ENCODE assay signal across 8 mouse cellular contexts in the genomic region with DNA sequence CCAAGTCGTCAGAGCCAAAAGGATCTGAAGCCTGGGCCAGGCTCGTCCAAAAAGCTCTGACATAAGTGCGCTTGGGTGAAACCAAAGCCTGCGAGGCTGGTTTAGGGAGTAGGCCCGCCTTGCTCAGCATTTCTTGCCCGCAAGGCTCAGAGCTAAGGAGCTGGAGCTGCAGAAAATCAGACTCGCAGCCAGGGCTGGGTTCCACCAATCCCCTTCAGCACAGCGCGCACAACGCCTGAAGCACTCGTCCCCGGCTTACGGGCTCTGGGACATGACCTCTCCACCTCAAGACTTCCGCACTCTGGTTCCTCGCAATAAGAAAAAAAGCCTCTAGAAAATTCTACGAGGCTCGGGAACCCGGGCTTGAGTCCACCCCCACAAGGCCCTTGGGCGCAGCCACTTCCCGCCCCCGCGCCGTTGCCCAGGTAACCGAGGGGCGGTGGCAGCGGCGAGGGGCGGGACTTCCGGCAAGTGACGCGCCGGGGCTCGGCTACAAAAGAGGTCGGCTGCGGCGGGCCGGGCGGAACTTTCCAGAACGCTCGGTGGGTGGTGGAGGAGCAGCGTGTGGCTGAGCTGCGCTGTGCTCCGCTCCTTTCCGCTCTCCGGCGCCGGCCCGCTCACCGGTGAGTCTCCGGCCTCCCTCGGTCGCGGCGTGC. TPM values are rescaled to one million over a fixed set of nuclear protein-coding genes. Genes with fewer than 3 reads are reported as not detected.
DNase-seq lines count a peak whose midpoint lies in the region; ATAC-seq and TF ChIP-seq lines count a peak whose summit lies in the region.

Gene Dnaja1, plus strand, starts transcription at position 140 of the 656 bp plus-strand sequence.

- ATAC-seq in forebrain, postnatal 0 days = peak; percentile 95
- peak; percentile 95 for ATAC-seq in lung, embryonic 15.5 days (ENCODE audit: borderline replicate concordance, extremely low read depth, low FRiP score, low TSS enrichment)

- no peak for TF ChIP-seq RAD21 in MEL (IDR thresholded peaks at IDR 0.05; ENCODE audit: low read depth, low read length)

- peaks cover 23 to 45% of the 10 kb centered on the region in 2 experiments for H3K36me3 ChIP-seq in MEL (ENCODE audit: control insufficient read depth in 1 of 2, insufficient read depth in 2 of 2, low read length in 2 of 2)
- H3K36me3 ChIP-seq in forebrain, postnatal 0 days (ENCODE audit: insufficient read depth) = peaks cover 17% of the 10 kb centered on the region
- peaks cover 23% of the 10 kb centered on the region for H3K36me3 ChIP-seq in lung, embryonic 15.5 days

- no peaks in the 10 kb centered on the region for H3K27me3 ChIP-seq in MEL (ENCODE audit: control insufficient read depth in 1 of 2, insufficient read depth in 2 of 2, low read length in 2 of 2)
- no peaks in the 10 kb centered on the region for H3K27me3 ChIP-seq in cerebellum, adult 2 months (ENCODE audit: control insufficient read depth, insufficient read depth, low read length)
- H3K27me3 ChIP-seq in forebrain, postnatal 0 days (ENCODE audit: insufficient read depth, low read length) = no peaks in the 10 kb centered on the region
- H3K27me3 ChIP-seq in lung, embryonic 15.5 days = no peaks in the 10 kb centered on the region

- peak within 1 kb of the TSS; percentile 65 for H3K4me2 ChIP-seq in forebrain, postnatal 0 days (ENCODE audit: low read depth)
- peak within 1 kb of the TSS; percentile 76 for H3K4me2 ChIP-seq in lung, embryonic 15.5 days

- peak within 1 kb of the TSS; percentile 92 for H3K27ac ChIP-seq in MEL (ENCODE audit: control insufficient read depth, low read depth, low read length)
- peak within 1 kb of the TSS; percentile 100 for H3K27ac ChIP-seq in cerebellum, adult 2 months (ENCODE audit: insufficient read depth, low read length)
- peak within 1 kb of the TSS; percentile 100 for H3K27ac ChIP-seq in forebrain, postnatal 0 days (ENCODE audit: low read depth, low read length)
- H3K27ac ChIP-seq in lung, embryonic 15.5 days = peak within 1 kb of the TSS; percentile 99

- H3K9ac ChIP-seq in MEL (ENCODE audit: control insufficient read depth, low read depth, low read length, poor library complexity, severe bottlenecking) = peak within 1 kb of the TSS; percentile 92
- H3K9ac ChIP-seq in forebrain, postnatal 0 days = peak within 1 kb of the TSS; percentile 98
- H3K9ac ChIP-seq in lung, embryonic 15.5 days = peak within 1 kb of the TSS; percentile 97

- H3K4me1 ChIP-seq in MEL (ENCODE audit: control insufficient read depth in 1 of 2, insufficient read depth in 2 of 2, low read length in 2 of 2) = peaks cover 12 to 19% of the 10 kb centered on the region in 2 experiments
- peaks cover 3% of the 10 kb centered on the region; the same call in 1 of the 2 replicates for H3K4me1 ChIP-seq in cerebellum, adult 2 months (ENCODE audit: control insufficient read depth, insufficient read depth, low read length)
- H3K4me1 ChIP-seq in forebrain, postnatal 0 days (ENCODE audit: insufficient read depth) = peaks cover 26% of the 10 kb centered on the region
- H3K4me1 ChIP-seq in lung, embryonic 15.5 days = peaks cover 25% of the 10 kb centered on the region

- H3K4me3 ChIP-seq in MEL (ENCODE audit: control insufficient read depth in 1 of 2, insufficient read depth in 1 of 2, low read depth in 2 of 2, low read length in 2 of 2) = peak within 1 kb of the TSS; percentile 77 to 85
- H3K4me3 ChIP-seq in cerebellum, adult 2 months (replicated peaks; ENCODE audit: insufficient read depth, low read depth, low read length) = peak within 1 kb of the TSS; percentile 93
- peak within 1 kb of the TSS; percentile 79 for H3K4me3 ChIP-seq in forebrain, postnatal 0 days (ENCODE audit: low read depth, low read length)
- H3K4me3 ChIP-seq in lung, embryonic 15.5 days = peak within 1 kb of the TSS; percentile 93

- TF ChIP-seq CTCF in MEL (IDR thresholded peaks at IDR 0.05 in 2 of 3, conservative IDR thresholded peaks at IDR 0.05 in 1 of 3; ENCODE audit: control insufficient read depth in 1 of 3, insufficient read depth in 1 of 3, low read depth in 2 of 3, low read length in 3 of 3, poor library complexity in 1 of 3, severe bottlenecking in 1 of 3) = no peak
- no peak for TF ChIP-seq CTCF in cerebellum, adult 2 months (IDR thresholded peaks at IDR 0.05; ENCODE audit: borderline replicate concordance, insufficient read depth, low read depth, low read length)
- no peak for TF ChIP-seq CTCF in forebrain, postnatal 0 days (IDR thresholded peaks at IDR 0.05; ENCODE audit: low read depth)

- H3K9me3 ChIP-seq in MEL (replicated peaks; ENCODE audit: insufficient read depth, low read length) = no peaks in the 10 kb centered on the region
- H3K9me3 ChIP-seq in forebrain, postnatal 0 days (ENCODE audit: low read length) = no peaks in the 10 kb centered on the region
- H3K9me3 ChIP-seq in lung, embryonic 15.5 days = no peaks in the 10 kb centered on the region

- peak; percentile 96 for DNase-seq in MEL (ENCODE audit: low read depth, low spot score)
- DNase-seq in cerebellum, adult 2 months = peak; percentile 96 to 98
- peak; percentile 99 for DNase-seq in forebrain, postnatal 0 days
- DNase-seq in heart, postnatal 4 days = peak; percentile 99
- peak; percentile 91 to 96 for DNase-seq in layer of hippocampus, adult 8-10 months (ENCODE audit: low spot score in 2 of 2)
- peak; percentile 93 for DNase-seq in ovary, adult 18-20 months (ENCODE audit: low spot score)
- DNase-seq in thymus, postnatal 0 days (ENCODE audit: low spot score) = peak; percentile 98

- peaks cover 26% of the 10 kb centered on the region for H3K79me2 ChIP-seq in MEL (ENCODE audit: control insufficient read depth, insufficient read depth, low read length, poor library complexity)

- under 1% methylated on average over 54 of the region's 54 CpGs for WGBS in cerebellum, adult 2 months
- WGBS in forebrain, postnatal 0 days = under 1% methylated on average over 44 of the region's 54 CpGs
- under 1% methylated on average over 45 of the region's 54 CpGs for WGBS in lung, embryonic 15.5 days

- TF ChIP-seq POLR2A in MEL (IDR thresholded peaks at IDR 0.05; ENCODE audit: control insufficient read depth in 1 of 2, insufficient read depth in 1 of 2, low read depth in 1 of 2, low read length in 2 of 2, poor library complexity in 1 of 2) = peak; percentile 88 to 96
- TF ChIP-seq POLR2A in cerebellum, adult 2 months (IDR thresholded peaks at IDR 0.05; ENCODE audit: borderline replicate concordance, insufficient read depth, low read length) = no peak; the same call in none of the 2 replicates

- TF ChIP-seq EP300 in MEL (IDR thresholded peaks at IDR 0.05; ENCODE audit: low read depth in 1 of 2, low read length in 2 of 2) = peak in 1 of 2 experiments; percentile 55; a peak in 1 of 4 replicates

TF ChIP-seq in MEL, 35 proteins besides CTCF, POLR2A, EP300 and RAD21 (continues in another document):
- peak; percentile 87 for TF ChIP-seq ZNF384 (IDR thresholded peaks at IDR 0.05; ENCODE audit: low read depth, low read length)
- no peak for TF ChIP-seq ZC3H11A (IDR thresholded peaks at IDR 0.05; ENCODE audit: low read depth, low read length)
- no peak for TF ChIP-seq CHD1 (IDR thresholded peaks at IDR 0.05; ENCODE audit: low read depth, low read length)
- peak; percentile 90 for TF ChIP-seq MAZ (IDR thresholded peaks at IDR 0.05; ENCODE audit: low read depth, low read length)
- no peak for TF ChIP-seq CHD2 (IDR thresholded peaks at IDR 0.05; ENCODE audit: low read length)
- peak; percentile 99 for TF ChIP-seq POLR2AphosphoS2 (IDR thresholded peaks at IDR 0.05; ENCODE audit: low read length)
- TF ChIP-seq HCFC1 (IDR thresholded peaks at IDR 0.05; ENCODE audit: low read depth, low read length) = peak; percentile 82
- TF ChIP-seq POLR2AphosphoS5 (IDR thresholded peaks at IDR 0.05; ENCODE audit: borderline replicate concordance, low read depth, low read length) = peak; percentile 95
- 0 out of 2 replicates have a peak, but pooled peaks have one; percentile 23 for TF ChIP-seq USF1 (IDR thresholded peaks at IDR 0.05; ENCODE audit: low read depth, low read length)
- TF ChIP-seq MXI1 (IDR thresholded peaks at IDR 0.05; ENCODE audit: low read depth, low read length) = peak; percentile 85
- peak; percentile 57; the same call in 1 of the 2 replicates for TF ChIP-seq ETS1 (IDR thresholded peaks at IDR 0.05; ENCODE audit: low read depth, low read length)
- no peak for TF ChIP-seq GATA1 (IDR thresholded peaks at IDR 0.05; ENCODE audit: low read depth, low read length)
- no peak for TF ChIP-seq MEF2A (IDR thresholded peaks at IDR 0.05; ENCODE audit: extremely low read depth, insufficient replicate concordance, low read depth, low read length, poor library complexity, severe bottlenecking)
- peak; percentile 93 for TF ChIP-seq ELF1 (IDR thresholded peaks at IDR 0.05; ENCODE audit: low read depth, low read length)
- TF ChIP-seq MAX (IDR thresholded peaks at IDR 0.05; ENCODE audit: low read length) = no peak; the same call in 1 of the 2 replicates
- TF ChIP-seq TCF12 (IDR thresholded peaks at IDR 0.05; ENCODE audit: low read depth, low read length) = peak; percentile 58; the same call in 1 of the 2 replicates
- TF ChIP-seq UBTF (IDR thresholded peaks at IDR 0.05; ENCODE audit: borderline replicate concordance, insufficient read depth, low read depth, low read length) = no peak
- peak; percentile 99 for TF ChIP-seq NELFE (IDR thresholded peaks at IDR 0.05; ENCODE audit: low read depth, low read length)
- TF ChIP-seq RCOR1 (IDR thresholded peaks at IDR 0.05; ENCODE audit: low read depth, low read length) = no peak; the same call in 1 of the 2 replicates
- TF ChIP-seq MYC (IDR thresholded peaks at IDR 0.05; ENCODE audit: low read depth, low read length) = no peak; the same call in 1 of the 2 replicates
- TF ChIP-seq ZMIZ1 (IDR thresholded peaks at IDR 0.05; ENCODE audit: low read depth, low read length) = peak; percentile 99
- TF ChIP-seq BHLHE40 (IDR thresholded peaks at IDR 0.05; ENCODE audit: borderline replicate concordance, low read depth, low read length) = no peak
- TF ChIP-seq MYB (IDR thresholded peaks at IDR 0.05; ENCODE audit: low read depth, low read length) = no peak

RNA-seq across cellular contexts. Expression of gene Dnaja1, which starts in this region (rescaled TPM):
- 108 and 115 TPM in 2 replicates for total RNA-seq in MEL (2012; rRNA removed)
- 100 to 1,000 TPM; 355 to 482 TPM for polyA plus RNA-seq in MEL (2012; ENCODE audit: insufficient read depth in 1 of 2, insufficient read length in 2 of 2, low read depth in 1 of 2, low replicate concordance in 2 of 2, missing spikeins in 1 of 2)
- polyA plus RNA-seq in cerebellum, adult 2 months (2012; rRNA removed) = 83.7 and 93.0 TPM in 2 replicates
- total RNA-seq in forebrain, postnatal 0 days (2014; rRNA removed) = 185 and 197 TPM in 2 replicates
- polyA plus RNA-seq in forebrain, postnatal 0 days (2015; fragmentation: Nextera tagmentation; extraction: Ambion mirVana) = 622 and 667 TPM in 2 replicates
- 100 to 1,000 TPM; 107 to 108 TPM for total RNA-seq in heart, postnatal 4 days (2021)
- total RNA-seq in layer of hippocampus, adult 8-10 months (2022) = 100 to 1,000 TPM; 263 to 275 (median 274) TPM
- polyA plus RNA-seq in lung, embryonic 15.5 days (2015; fragmentation: Nextera tagmentation; extraction: Ambion mirVana) = 422 and 428 TPM in 2 replicates
- 410 and 488 TPM in 2 replicates for polyA plus RNA-seq in thymus, postnatal 0 days (2015; fragmentation: Nextera tagmentation; extraction: Ambion mirVana)

Comparison
In these comparisons a context has a peak if more than half of its experiments do, and no peak if none do; other contexts are left out.
1. Peak in every context shown above with its lines: DNase-seq, ATAC-seq, H3K4me3 ChIP-seq and H3K27ac ChIP-seq.